Mouse (Mus musculus): ENCODE measurements around the gene Slc17a9. TPM values are rescaled to one million over a fixed set of nuclear protein-coding genes. Genes with fewer than 3 reads are reported as not detected.

Slc17a9 gene
- total and polyA plus RNA-seq, 3 experiments: 6.7 to 16.1 TPM; not detected in 1

GRCm38 (mm10) chr2:180726658-180727442 lies 1.8 kb downstream of the Slc17a9 start (continued):
- TF ChIP-seq ETS1 (IDR thresholded peaks at IDR 0.05; ENCODE audit: low read depth, low read length) (no peak; the same call in 1 of the 2 replicates), CTCF (IDR thresholded peaks at IDR 0.05 in 2 of 3, conservative IDR thresholded peaks at IDR 0.05 in 1 of 3; ENCODE audit: control insufficient read depth in 1 of 3, insufficient read depth in 1 of 3, low read depth in 2 of 3, low read length in 3 of 3, poor library complexity in 1 of 3, severe bottlenecking in 1 of 3) (no peak), RAD21 (IDR thresholded peaks at IDR 0.05; ENCODE audit: low read depth, low read length) (no peak), HCFC1 (IDR thresholded peaks at IDR 0.05; ENCODE audit: low read depth, low read length) (peak; percentile 58; the same call in 1 of the 2 replicates), GABPA (IDR thresholded peaks at IDR 0.05; ENCODE audit: low read depth, low read length) (no peak), EP300 (IDR thresholded peaks at IDR 0.05; ENCODE audit: low read depth in 1 of 2, low read length in 2 of 2) (0 out of 4 replicates have a peak, but pooled peaks of 1 of the 2 experiments have one; percentile 29), MAZ (IDR thresholded peaks at IDR 0.05; ENCODE audit: low read depth, low read length) (no peak), TAL1 (IDR thresholded peaks at IDR 0.05; ENCODE audit: low read length) (no peak), ZNF384 (IDR thresholded peaks at IDR 0.05; ENCODE audit: low read depth, low read length) (no peak), NELFE (IDR thresholded peaks at IDR 0.05; ENCODE audit: low read depth, low read length) (peak; percentile 37), UBTF (IDR thresholded peaks at IDR 0.05; ENCODE audit: borderline replicate concordance, insufficient read depth, low read depth, low read length) (no peak), NRF1 (IDR thresholded peaks at IDR 0.05; ENCODE audit: insufficient read depth, low read depth, low read length, poor library complexity, severe bottlenecking) (peak; percentile 48; the same call in 1 of the 2 replicates), MXI1 (IDR thresholded peaks at IDR 0.05; ENCODE audit: low read depth, low read length) (peak; percentile 71; the same call in 1 of the 2 replicates)

DNA sequence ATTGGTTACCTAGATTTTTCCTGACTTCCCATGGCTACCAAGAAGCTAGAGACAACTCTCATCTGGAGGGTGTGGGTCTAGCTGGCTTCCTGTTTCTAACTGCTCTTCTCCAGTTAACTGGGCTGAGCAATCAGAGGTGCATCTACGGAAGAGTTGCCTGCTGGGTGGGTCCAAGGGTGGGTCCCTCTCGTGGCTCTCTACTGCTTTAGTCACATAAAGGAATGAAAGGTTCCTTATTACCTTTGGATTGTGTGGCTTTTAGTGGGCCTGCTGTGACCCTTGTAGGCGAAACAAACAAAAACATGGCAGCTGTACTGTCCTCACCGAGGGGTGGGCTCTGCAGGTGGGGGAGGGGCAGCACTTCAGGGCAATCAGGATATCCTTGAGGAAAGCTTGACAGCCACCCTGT lies 2.6 kb downstream of the Slc17a9 start:
- H3K4me1 ChIP-seq (ENCODE audit: control insufficient read depth in 1 of 2, insufficient read depth in 2 of 2, low read length in 2 of 2): peaks cover 26 to 68% of the 10 kb centered on the region in 2 experiments
- no peaks in the 10 kb centered on the region for H3K27me3 ChIP-seq (ENCODE audit: control insufficient read depth in 1 of 2, insufficient read depth in 2 of 2, low read length in 2 of 2)
- peaks cover 0 to 58% of the 10 kb centered on the region in 2 experiments; a peak in 2 of 4 replicates for H3K36me3 ChIP-seq (ENCODE audit: control insufficient read depth in 1 of 2, insufficient read depth in 2 of 2, low read length in 2 of 2)
- peaks cover 4% of the 10 kb centered on the region; the same call in 1 of the 2 replicates for H3K79me2 ChIP-seq (ENCODE audit: control insufficient read depth, insufficient read depth, low read length, poor library complexity)
- peak overlapping the region; percentile 91 for H3K27ac ChIP-seq (ENCODE audit: control insufficient read depth, low read depth, low read length)
- no peaks in the 10 kb centered on the region for H3K9me3 ChIP-seq (replicated peaks; ENCODE audit: insufficient read depth, low read length)
- no peak for TF ChIP-seq NRF1 (IDR thresholded peaks at IDR 0.05; ENCODE audit: insufficient read depth, low read depth, low read length, poor library complexity, severe bottlenecking)
- TF ChIP-seq ETS1 (IDR thresholded peaks at IDR 0.05; ENCODE audit: low read depth, low read length): peak; percentile 27; the same call in 1 of the 2 replicates
- TF ChIP-seq TBP (IDR thresholded peaks at IDR 0.05; ENCODE audit: low read depth, low read length): peak; percentile 57
- no peak for TF ChIP-seq ZNF384 (IDR thresholded peaks at IDR 0.05; ENCODE audit: low read depth, low read length)
- peak in 1 of 2 experiments; percentile 39; a peak in 1 of 4 replicates for TF ChIP-seq POLR2A (IDR thresholded peaks at IDR 0.05; ENCODE audit: control insufficient read depth in 1 of 2, insufficient read depth in 1 of 2, low read depth in 1 of 2, low read length in 2 of 2, poor library complexity in 1 of 2)
- TF ChIP-seq MYB (IDR thresholded peaks at IDR 0.05; ENCODE audit: low read depth, low read length): no peak
- peak in 1 of 2 experiments; percentile 57; a peak in 1 of 4 replicates for TF ChIP-seq EP300 (IDR thresholded peaks at IDR 0.05; ENCODE audit: low read depth in 1 of 2, low read length in 2 of 2)
- TF ChIP-seq USF2 (IDR thresholded peaks at IDR 0.05; ENCODE audit: borderline replicate concordance in 1 of 2, insufficient read depth in 1 of 2, low read depth in 1 of 2, low read length in 2 of 2): no peak
- no peak for TF ChIP-seq CHD2 (IDR thresholded peaks at IDR 0.05; ENCODE audit: low read length)
- no peak for TF ChIP-seq NELFE (IDR thresholded peaks at IDR 0.05; ENCODE audit: low read depth, low read length)
- TF ChIP-seq TCF12 (IDR thresholded peaks at IDR 0.05; ENCODE audit: low read depth, low read length): 0 out of 2 replicates have a peak, but pooled peaks have one; percentile 37
- TF ChIP-seq ELF1 (IDR thresholded peaks at IDR 0.05; ENCODE audit: low read depth, low read length): peak; percentile 25; the same call in 1 of the 2 replicates
- TF ChIP-seq USF1 (IDR thresholded peaks at IDR 0.05; ENCODE audit: low read depth, low read length): no peak
- no peak for TF ChIP-seq TAL1 (IDR thresholded peaks at IDR 0.05; ENCODE audit: low read length)
- no peak for TF ChIP-seq KAT2A (conservative IDR thresholded peaks at IDR 0.05; ENCODE audit: low read depth, low read length)
- no peak for TF ChIP-seq CHD1 (IDR thresholded peaks at IDR 0.05; ENCODE audit: low read depth, low read length)
- H3K9ac ChIP-seq (ENCODE audit: control insufficient read depth, low read depth, low read length, poor library complexity, severe bottlenecking): peak overlapping the region; percentile 75; the same call in 1 of the 2 replicates
- DNase-seq (ENCODE audit: low read depth, low spot score): peak; percentile 82
- no peak overlapping the region; a peak in 1 of 4 replicates for H3K4me3 ChIP-seq (ENCODE audit: control insufficient read depth in 1 of 2, insufficient read depth in 1 of 2, low read depth in 2 of 2, low read length in 2 of 2)

All from MEL (cell line).